Mouse (Mus musculus) intestine, embryonic 15.5 days (tissue): ENCODE results near the gene Defb23. TPM values are rescaled to one million over a fixed set of nuclear protein-coding genes. Genes with fewer than 3 reads are reported as not detected.

ENCODE experiments used
- polyA plus RNA-seq: library from polyadenylated mRNA; unstranded; fragments of >200 nt; fragmentation: Nextera tagmentation; extraction: Ambion mirVana; gene quantifications from 2 replicates; pipeline ENCODE4 v1.2.1, GENCODE M21; 2015

Gene Defb23
- polyA plus RNA-seq, 1 experiment from 2014 or later = not detected

Other genes starting within 250 kb of the Defb23 start
- gene Csnk2a1, start 237.8 kb downstream of the Defb23 start, polyA plus RNA-seq = 79.3 and 92.3 TPM in 2 replicates
- 34.8 and 37.4 TPM in 2 replicates for gene Tbc1d20, start 170.8 kb downstream of the Defb23 start, polyA plus RNA-seq
- gene Rbck1, start 132.0 kb downstream of the Defb23 start, polyA plus RNA-seq = 75.2 and 82.2 TPM in 2 replicates
- gene Trib3, start 120.6 kb downstream of the Defb23 start, polyA plus RNA-seq = 4.3 and 4.9 TPM in 2 replicates
- gene Nrsn2, start 88.0 kb downstream of the Defb23 start, polyA plus RNA-seq = 1.8 and 2.1 TPM in 2 replicates
- gene Sox12, start 66.6 kb downstream of the Defb23 start, polyA plus RNA-seq = 5.4 and 5.9 TPM in 2 replicates
- 34.4 and 40.8 TPM in 2 replicates for gene Zcchc3, start 49.6 kb downstream of the Defb23 start, polyA plus RNA-seq
- 0.42 and 0.49 TPM in 2 replicates for gene 6820408C15Rik, start 49.0 kb downstream of the Defb23 start, polyA plus RNA-seq
- not detected in 2 replicates for gene Defb20, start 12.4 kb upstream of the Defb23 start, polyA plus RNA-seq
- not detected in 2 replicates for gene Defb22, start 25.5 kb upstream of the Defb23 start, polyA plus RNA-seq
- gene Defb26, start 47.1 kb upstream of the Defb23 start, polyA plus RNA-seq = not detected in 2 replicates
- not detected in 2 replicates for gene Defb28, start 53.6 kb upstream of the Defb23 start, polyA plus RNA-seq
- gene Defb29, start 75.5 kb upstream of the Defb23 start, polyA plus RNA-seq = not detected in 2 replicates
- gene Gm17416, start 104.7 kb upstream of the Defb23 start, polyA plus RNA-seq = not detected in 2 replicates
- not detected in 2 replicates for gene Defb21, start 108.1 kb upstream of the Defb23 start, polyA plus RNA-seq
- not detected in 2 replicates for gene Defb19, start 115.7 kb upstream of the Defb23 start, polyA plus RNA-seq
- not detected in 2 replicates for gene Defb45, start 134.8 kb upstream of the Defb23 start, polyA plus RNA-seq
- gene Defb36, start 139.7 kb upstream of the Defb23 start, polyA plus RNA-seq = not detected in 2 replicates
- 0.67 and 2.3 TPM in 2 replicates for gene Defb25, start 158.4 kb upstream of the Defb23 start, polyA plus RNA-seq
- 10.0 and 10.3 TPM in 2 replicates for gene Rem1, start 162.3 kb upstream of the Defb23 start, polyA plus RNA-seq
- gene H13, start 204.8 kb upstream of the Defb23 start, polyA plus RNA-seq = 115 and 120 TPM in 2 replicates
- 26.3 and 26.8 TPM in 2 replicates for gene Mcts2, start 222.4 kb upstream of the Defb23 start, polyA plus RNA-seq